Mouse (Mus musculus) forebrain, embryonic 10.5 days (tissue): Measurements from ENCODE around the gene 1700023F06Rik. TPM values are rescaled to one million over a fixed set of nuclear protein-coding genes. Genes with fewer than 3 reads are reported as not detected.
"Not testable (repeated sequence)": the region's sequence is repeated elsewhere in the genome, so short reads cannot be mapped to it uniquely, and the experiment has no call there.

Source experiments
- DNase-seq: peaks from one replicate; pipeline ENCODE4 v3.0.0-alpha.2; 2017; ENCODE audit warnings: low spot score; ENCODE audit errors: extremely low spot score
- H3K27ac ChIP-seq: fragments of 300-500 bp; sonication (generic); 2 replicates; pipeline ENCODE4 v1.5.1; 2016; ENCODE audit warnings: mild to moderate bottlenecking
- H3K27me3 ChIP-seq: fragments of 300-500 bp; sonication (generic); 2 replicates; pipeline ENCODE4 v1.6.1; 2016; ENCODE audit warnings: mild to moderate bottlenecking; ENCODE audit not compliant: poor library complexity, severe bottlenecking
- H3K36me3 ChIP-seq: fragments of 300-500 bp; sonication (generic); replicated peaks from 2 replicates; pipeline ENCODE4 v1.6.1; 2016; ENCODE audit warnings: mild to moderate bottlenecking, moderate library complexity
- H3K4me1 ChIP-seq: fragments of 300-500 bp; sonication (generic); 2 replicates; pipeline ENCODE4 v1.6.1; 2016
- H3K4me3 ChIP-seq: fragments of 300-500 bp; sonication (generic); 2 replicates; pipeline ENCODE4 v1.5.1; 2016; ENCODE audit warnings: mild to moderate bottlenecking, moderate library complexity
- H3K9me3 ChIP-seq: fragments of 300-500 bp; sonication (generic); 2 replicates; pipeline ENCODE4 v1.6.1; 2016; ENCODE audit warnings: mild to moderate bottlenecking, moderate library complexity
- WGBS: fragments of 180-500 bp; shearing (Covaris S2); methylation state at CpG from one replicate; pipeline ENCODE4 v1.1.7; 2016; 5-methylcytosine and 5-hydroxymethylcytosine counted together
- polyA plus RNA-seq: library from polyadenylated mRNA; unstranded; fragments of >200 nt; fragmentation: Nextera tagmentation; extraction: Ambion mirVana; gene quantifications from 2 replicates; pipeline ENCODE4 v1.2.1, GENCODE M21; 2016

The 1700023F06Rik gene
- polyA plus RNA-seq, 1 experiment from 2014 or later, result 0.21 TPM

DNA sequence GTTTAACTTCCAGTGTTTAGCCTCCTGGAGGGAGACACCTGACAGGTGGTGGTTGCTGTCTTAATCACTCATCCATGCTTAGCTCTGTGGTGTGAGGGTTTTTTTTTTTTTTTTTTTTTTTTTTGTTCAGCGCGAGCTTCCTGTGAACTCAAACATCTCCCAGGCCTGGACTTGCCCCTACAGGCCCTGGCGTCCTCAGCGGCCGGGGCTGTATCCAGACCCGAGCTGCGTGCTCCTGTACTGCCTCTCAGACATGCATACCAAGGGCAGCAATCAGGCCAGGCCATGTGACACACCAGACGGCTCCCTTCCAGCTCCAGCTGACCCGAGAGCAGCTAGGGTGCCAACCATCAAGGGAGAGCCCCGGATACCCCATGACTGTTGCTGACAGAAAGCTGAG is 28.5 kb upstream of the 1700023F06Rik start:
- Histone ChIP-seq H3K36me3 (peaks cover 58% of the 10 kb centered on the region), H3K4me1 (peaks cover 19% of the 10 kb centered on the region; the same call in 1 of the 2 replicates), H3K27me3 (no peaks in the 10 kb centered on the region), H3K27ac (no peak overlapping the region), H3K9me3 (no peaks in the 10 kb centered on the region), H3K4me3 (no peak overlapping the region)
- DNase-seq, result no peak
- 93% methylated on average over 10 of the region's 10 CpGs for WGBS

DNA sequence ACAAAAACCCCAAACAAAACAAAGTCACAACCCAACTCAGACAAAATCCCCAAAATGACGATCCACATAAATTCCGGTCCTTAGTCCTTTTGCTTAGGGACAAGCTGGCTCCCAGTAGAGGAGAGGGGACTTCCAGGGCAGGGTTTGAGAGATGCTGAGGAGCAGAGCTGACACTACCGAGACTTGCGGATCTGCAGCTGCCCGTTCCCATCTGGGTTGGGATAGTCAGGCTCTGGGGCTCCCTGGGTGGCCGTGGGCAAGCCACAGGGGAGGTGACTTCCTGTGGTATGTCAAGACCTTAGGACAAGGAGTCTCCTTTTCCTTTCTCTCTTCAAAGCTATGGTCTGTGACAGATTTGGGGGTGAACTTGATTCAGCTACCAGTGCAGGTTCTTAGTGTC is 28.1 kb upstream of the 1700023F06Rik start:
- H3K27ac ChIP-seq, result no peak overlapping the region
- no peaks in the 10 kb centered on the region for H3K27me3 ChIP-seq
- H3K9me3 ChIP-seq, result no peaks in the 10 kb centered on the region
- no peak for DNase-seq
- no peak overlapping the region for H3K4me3 ChIP-seq
- peaks cover 61% of the 10 kb centered on the region for H3K36me3 ChIP-seq
- peaks cover 14% of the 10 kb centered on the region; the same call in 1 of the 2 replicates for H3K4me1 ChIP-seq
- WGBS, result 77% methylated on average over 6 of the region's 6 CpGs

DNA sequence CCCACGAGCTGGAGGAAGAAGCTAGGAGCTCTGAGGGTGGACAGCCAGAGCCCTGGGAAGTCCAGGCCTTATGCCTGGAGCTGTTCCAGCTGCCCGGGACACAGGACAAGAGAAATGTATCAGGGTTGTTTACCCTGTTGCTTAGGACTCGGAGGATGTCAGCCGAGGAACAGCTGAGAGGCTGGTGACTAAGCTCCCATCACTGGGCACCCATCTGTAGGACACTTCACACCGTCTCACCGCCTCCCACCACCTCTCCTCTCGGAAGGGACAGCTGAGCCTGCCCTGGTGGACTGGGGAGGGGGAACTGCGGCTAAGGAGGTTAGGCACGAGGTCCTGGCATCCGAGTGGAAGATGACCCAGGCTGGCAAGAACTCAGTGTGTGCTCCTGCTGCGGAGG is 27.3 kb upstream of the 1700023F06Rik start:
- 81% methylated on average over 11 of the region's 11 CpGs for WGBS
- Histone ChIP-seq H3K9me3 (no peaks in the 10 kb centered on the region), H3K4me1 (peaks cover 11% of the 10 kb centered on the region; the same call in 1 of the 2 replicates), H3K4me3 (no peak overlapping the region), H3K27me3 (no peaks in the 10 kb centered on the region), H3K36me3 (peaks cover 63% of the 10 kb centered on the region), H3K27ac (no peak overlapping the region)
- no peak for DNase-seq

DNA sequence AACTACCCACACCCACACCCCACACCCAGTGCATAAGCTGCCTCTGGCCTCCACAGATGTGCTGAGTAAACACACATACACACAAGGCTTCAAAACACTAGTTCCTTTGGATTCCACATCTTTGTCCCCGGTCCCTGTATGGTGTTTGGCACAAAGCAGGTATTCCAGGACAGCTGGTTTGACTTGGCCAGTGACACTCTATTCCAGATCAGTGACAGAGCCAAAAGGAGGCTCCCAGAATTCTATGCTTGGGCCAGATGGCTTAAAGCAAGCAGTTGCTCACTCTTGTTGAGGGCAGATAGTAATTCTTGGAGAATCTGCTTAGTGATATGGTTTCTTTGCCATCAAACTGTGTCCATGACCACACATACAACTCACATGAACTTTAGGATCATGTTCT is 26.1 kb upstream of the 1700023F06Rik start:
- Histone ChIP-seq H3K4me3 (no peak overlapping the region), H3K27ac (no peak overlapping the region), H3K9me3 (peaks cover 2% of the 10 kb centered on the region; the same call in 1 of the 2 replicates), H3K36me3 (peaks cover 63% of the 10 kb centered on the region), H3K4me1 (peaks cover 11% of the 10 kb centered on the region; the same call in 1 of the 2 replicates), H3K27me3 (no peaks in the 10 kb centered on the region)
- no peak for DNase-seq
- 90% methylated on average over 1 of the region's 1 CpGs for WGBS

DNA sequence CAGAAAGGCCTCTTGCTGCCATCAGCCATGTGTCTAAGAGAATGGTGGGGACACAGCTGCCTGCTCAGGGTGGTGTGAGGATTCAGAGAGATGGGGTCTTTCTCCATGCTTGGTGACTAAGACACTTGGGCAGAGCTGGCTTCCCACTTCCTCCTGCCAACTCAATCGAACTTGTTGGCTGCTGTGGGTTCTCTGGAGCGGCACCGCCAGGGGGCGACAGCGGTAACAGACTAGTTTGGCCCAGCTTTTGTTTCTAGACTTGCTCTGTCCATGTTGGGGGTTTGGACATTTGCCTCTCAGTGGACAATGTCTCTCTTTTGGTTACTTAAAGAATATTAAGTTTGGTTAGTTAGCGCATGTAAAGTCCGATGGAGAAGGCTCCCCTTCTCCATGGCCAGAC is 24.6 kb upstream of the 1700023F06Rik start:
- peak; percentile 69 for DNase-seq
- 30% methylated on average over 7 of the region's 7 CpGs for WGBS

DNA sequence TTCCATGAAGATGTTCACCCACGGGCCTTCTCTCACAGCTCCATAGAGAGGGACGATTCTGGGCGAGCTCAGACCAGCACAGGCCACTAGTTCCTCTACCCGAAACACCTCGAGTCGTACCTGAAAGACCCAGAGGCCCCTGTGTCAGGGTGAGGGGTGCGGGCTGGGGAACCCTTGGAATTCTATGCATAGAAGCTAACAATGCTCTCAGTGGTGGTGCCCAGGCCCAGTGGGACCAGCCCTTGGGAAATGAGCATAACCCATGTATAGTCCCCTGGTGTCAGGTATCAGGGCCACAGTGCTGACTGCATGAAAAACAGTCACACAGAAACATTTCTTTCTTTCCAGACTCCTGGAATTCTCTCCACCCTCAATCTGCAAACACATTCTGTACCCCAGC is 23.0 kb upstream of the 1700023F06Rik start:
- Histone ChIP-seq H3K4me1 (peaks cover 11% of the 10 kb centered on the region; the same call in 1 of the 2 replicates), H3K27me3 (no peaks in the 10 kb centered on the region), H3K36me3 (peaks cover 60% of the 10 kb centered on the region), H3K4me3 (no peak overlapping the region), H3K9me3 (peaks cover 5% of the 10 kb centered on the region; the same call in 1 of the 2 replicates), H3K27ac (no peak overlapping the region)
- 93% methylated on average over 7 of the region's 7 CpGs for WGBS
- DNase-seq, result no peak

More for the DNA sequence above, 24.6 kb upstream of the 1700023F06Rik start:
- Histone ChIP-seq H3K4me3 (no peak overlapping the region), H3K36me3 (peaks cover 60% of the 10 kb centered on the region), H3K27ac (no peak overlapping the region), H3K4me1 (peaks cover 11% of the 10 kb centered on the region; the same call in 1 of the 2 replicates), H3K9me3 (peaks cover 5% of the 10 kb centered on the region; the same call in 1 of the 2 replicates), H3K27me3 (no peaks in the 10 kb centered on the region)

DNA sequence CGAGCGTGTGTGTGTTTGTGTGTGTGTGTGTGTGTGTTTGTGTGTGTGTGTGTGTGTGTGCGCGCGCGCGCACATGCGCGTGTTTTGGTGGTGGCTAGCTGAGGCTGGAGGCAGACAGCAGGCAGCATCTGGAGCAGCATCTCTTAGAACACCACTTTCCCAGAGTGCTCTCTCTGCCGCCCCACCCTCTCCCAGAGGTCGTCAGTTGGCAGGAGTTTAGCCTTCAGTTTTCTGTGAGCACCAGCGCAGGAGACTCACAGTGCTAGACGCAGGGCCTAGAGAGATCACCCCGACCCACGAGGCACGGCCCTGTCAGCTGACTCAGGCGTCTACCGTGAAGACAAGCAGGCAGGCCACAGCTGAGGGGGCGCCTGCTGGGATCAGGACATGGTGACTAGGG is 22.3 kb upstream of the 1700023F06Rik start:
- Histone ChIP-seq H3K4me3 (no peak overlapping the region), H3K4me1 (peaks cover 11% of the 10 kb centered on the region; the same call in 1 of the 2 replicates), H3K9me3 (peaks cover 5% of the 10 kb centered on the region; the same call in 1 of the 2 replicates), H3K27me3 (no peaks in the 10 kb centered on the region), H3K36me3 (peaks cover 62% of the 10 kb centered on the region), H3K27ac (no peak overlapping the region)
- 91% methylated on average over 19 of the region's 19 CpGs for WGBS
- no peak for DNase-seq

DNA sequence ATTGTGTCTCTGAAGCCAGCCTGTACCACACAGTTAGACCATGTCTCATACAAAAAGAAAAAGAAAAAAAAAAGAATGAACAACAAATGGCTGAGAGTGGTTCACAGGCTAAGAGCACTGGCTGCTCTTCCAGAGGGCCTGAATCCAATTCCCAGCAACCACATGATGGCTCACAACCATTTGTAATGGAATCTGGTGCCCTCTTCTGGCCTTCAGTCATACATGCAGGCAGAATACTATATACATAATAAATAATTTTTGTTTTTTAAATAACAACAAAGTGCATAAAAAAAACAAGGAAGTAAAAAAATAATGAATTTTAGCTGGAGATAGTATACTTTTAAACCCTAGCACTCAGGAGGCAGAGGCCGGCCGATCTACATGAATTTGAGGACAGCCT is 21.2 kb upstream of the 1700023F06Rik start:
- 96% methylated on average over 2 of the region's 2 CpGs for WGBS
- Histone ChIP-seq H3K9me3 (peaks cover 5% of the 10 kb centered on the region; the same call in 1 of the 2 replicates), H3K27me3 (no peaks in the 10 kb centered on the region), H3K27ac (no peak overlapping the region), H3K4me1 (peaks cover 18% of the 10 kb centered on the region), H3K4me3 (no peak overlapping the region), H3K36me3 (peaks cover 72% of the 10 kb centered on the region)
- no peak for DNase-seq

DNA sequence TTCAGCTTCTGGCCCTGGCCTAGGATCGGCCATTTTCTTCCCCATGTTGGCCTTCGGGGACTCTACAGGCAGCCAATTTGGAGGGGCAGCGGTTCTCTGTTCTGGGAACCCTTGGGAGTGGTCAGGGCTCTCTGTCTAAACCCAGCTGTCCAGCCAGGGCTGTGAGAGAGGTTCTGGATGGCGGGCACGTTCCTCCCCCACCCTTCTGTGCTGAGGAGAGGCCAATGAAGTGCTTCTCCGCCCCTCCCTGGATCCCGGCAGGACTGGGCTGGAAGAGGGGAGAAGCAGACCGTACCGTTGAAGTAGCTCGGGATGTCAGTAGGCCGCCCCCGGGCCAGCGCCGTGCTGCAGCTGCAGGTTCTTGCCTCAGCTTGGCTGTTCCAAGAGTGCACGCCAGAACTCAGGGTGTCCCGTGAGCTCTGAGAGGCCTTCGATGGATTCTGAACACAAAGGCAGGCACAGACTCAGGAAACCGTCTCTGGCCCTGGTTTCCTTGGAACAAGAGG is 15.6 kb upstream of the 1700023F06Rik start:
- peaks cover 87% of the 10 kb centered on the region for H3K36me3 ChIP-seq
- no peak overlapping the region for H3K4me3 ChIP-seq
- peak overlapping the region; percentile 65 for H3K27ac ChIP-seq
- no peak for DNase-seq
- no peaks in the 10 kb centered on the region for H3K9me3 ChIP-seq
- peaks cover 17% of the 10 kb centered on the region for H3K27me3 ChIP-seq
- H3K4me1 ChIP-seq, result peaks cover 16% of the 10 kb centered on the region
- WGBS, result 68% methylated on average over 18 of the region's 18 CpGs

DNA sequence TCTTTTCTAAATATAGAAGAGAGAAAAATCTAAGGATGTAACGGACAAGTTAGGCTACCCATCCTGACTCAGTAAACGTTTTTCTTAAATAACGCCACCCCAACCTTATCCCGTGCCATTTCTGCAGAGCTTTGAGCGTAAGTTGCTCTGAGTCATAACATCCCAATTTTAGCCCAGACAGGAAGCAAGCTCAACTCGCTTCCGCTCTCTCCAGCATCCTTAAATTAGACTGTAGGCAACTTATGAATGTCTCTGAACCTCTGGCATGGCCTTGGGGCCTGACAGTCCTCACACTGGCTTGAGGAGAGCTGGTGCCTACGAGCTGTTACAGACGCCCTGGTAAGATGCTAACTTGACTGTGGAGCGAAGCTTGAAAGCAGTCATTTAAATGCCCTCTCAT is 15.1 kb upstream of the 1700023F06Rik start:
- H3K4me1 ChIP-seq, result peaks cover 18% of the 10 kb centered on the region
- WGBS, result 95% methylated on average over 10 of the region's 10 CpGs
- H3K27ac ChIP-seq, result 0 out of 2 replicates have a peak overlapping the region, but pooled peaks have one; percentile 65
- H3K9me3 ChIP-seq, result no peaks in the 10 kb centered on the region
- peaks cover 81% of the 10 kb centered on the region for H3K36me3 ChIP-seq
- DNase-seq, result no peak
- peaks cover 23% of the 10 kb centered on the region for H3K27me3 ChIP-seq
- no peak overlapping the region for H3K4me3 ChIP-seq

DNA sequence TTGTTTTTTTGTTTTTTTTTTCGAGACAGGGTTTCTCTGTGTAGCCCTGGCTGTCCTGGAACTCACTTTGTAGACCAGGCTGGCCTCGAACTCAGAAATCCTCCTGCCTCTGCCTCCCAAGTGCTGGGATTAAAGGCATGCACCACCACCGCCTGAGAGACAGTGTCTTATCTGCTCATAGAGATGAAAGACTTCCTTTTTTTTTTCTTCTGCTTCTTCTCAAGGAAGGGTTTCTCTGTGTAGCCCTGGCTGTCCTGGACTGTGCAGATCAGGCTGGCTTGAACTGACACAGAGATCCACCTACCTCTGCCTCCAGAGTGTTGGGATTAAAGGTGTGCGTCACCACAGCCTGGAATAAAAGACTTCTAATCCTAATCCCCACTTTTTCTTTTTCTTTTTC is 14.4 kb upstream of the 1700023F06Rik start:
- not testable (repeated sequence) for H3K4me3 ChIP-seq, H3K9me3 ChIP-seq, DNase-seq, H3K27ac ChIP-seq
- H3K27me3 ChIP-seq, result peaks cover 26% of the 10 kb centered on the region
- H3K36me3 ChIP-seq, result peaks cover 77% of the 10 kb centered on the region
- H3K4me1 ChIP-seq, result peaks cover 25% of the 10 kb centered on the region
- 91% methylated on average over 4 of the region's 4 CpGs for WGBS

DNA sequence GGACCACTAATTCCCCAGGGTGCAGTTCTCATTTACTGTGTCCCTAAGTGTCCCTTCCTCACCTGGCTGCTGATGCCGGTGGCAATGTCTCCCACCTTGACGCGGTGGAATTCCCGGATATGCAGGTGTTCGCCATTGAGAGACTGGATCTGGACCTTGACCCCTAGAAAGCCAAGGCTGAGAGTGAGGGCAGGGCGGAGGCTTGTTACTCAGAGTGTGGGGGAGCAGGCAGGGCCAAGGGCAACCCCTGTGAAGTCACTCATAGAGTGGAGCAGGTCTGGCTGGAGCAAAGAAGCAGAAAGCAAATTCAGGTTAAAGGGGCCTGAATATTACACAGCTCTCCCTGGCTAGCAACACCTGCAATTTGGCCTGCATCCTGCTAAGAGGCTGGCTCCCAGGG is 13.1 kb upstream of the 1700023F06Rik start:
- Histone ChIP-seq H3K4me3 (no peak overlapping the region), H3K4me1 (peaks cover 28% of the 10 kb centered on the region), H3K27me3 (peaks cover 37% of the 10 kb centered on the region), H3K9me3 (no peaks in the 10 kb centered on the region), H3K27ac (no peak overlapping the region), H3K36me3 (peaks cover 64% of the 10 kb centered on the region)
- DNase-seq, result no peak
- 93% methylated on average over 6 of the region's 6 CpGs for WGBS

DNA sequence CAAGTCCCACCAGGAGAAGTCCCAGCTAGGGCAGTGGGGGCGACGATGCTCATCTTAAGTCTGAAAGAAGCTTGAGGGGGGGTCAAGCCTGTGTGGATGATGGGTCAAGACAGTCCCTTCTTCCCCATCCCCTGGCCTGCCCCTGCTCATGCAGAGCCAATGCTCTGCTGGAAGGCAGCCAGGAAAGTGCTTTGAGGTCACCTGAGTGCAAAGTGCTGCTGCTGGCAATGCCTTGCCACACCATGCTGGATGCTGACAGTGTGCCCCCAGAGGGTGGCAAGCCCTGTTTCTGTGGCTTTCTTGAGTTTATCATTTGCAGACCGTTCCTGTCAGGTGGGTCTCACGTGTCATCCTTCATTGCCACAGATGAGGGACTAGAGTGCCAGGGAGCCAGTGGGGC is 11.6 kb upstream of the 1700023F06Rik start:
- H3K4me3 ChIP-seq, result no peak overlapping the region
- 81% methylated on average over 4 of the region's 4 CpGs for WGBS
- no peak overlapping the region for H3K27ac ChIP-seq
- H3K27me3 ChIP-seq, result peaks cover 49% of the 10 kb centered on the region
- DNase-seq, result no peak
- no peaks in the 10 kb centered on the region for H3K9me3 ChIP-seq
- H3K4me1 ChIP-seq, result peaks cover 24% of the 10 kb centered on the region
- H3K36me3 ChIP-seq, result peaks cover 50% of the 10 kb centered on the region
